Mouse (Mus musculus) thymus, adult 2 months (tissue): ENCODE data around the gene Plk2.
"Not testable (repeated sequence)": the region's sequence is repeated elsewhere in the genome, so short reads cannot be mapped to it uniquely, and the experiment has no call there.

ENCODE experiments used
- CTCF ChIP-seq: fragments of 200-500 bp; IDR thresholded peaks from 2 replicates; pipeline ENCODE4 v1.5.1; 2012; ENCODE audit warnings: mild to moderate bottlenecking, control low read depth, low read length, moderate library complexity, borderline replicate concordance; ENCODE audit not compliant: control insufficient read depth, poor library complexity, insufficient read depth; ENCODE audit errors: extremely low read depth
- POLR2A ChIP-seq: fragments of 200-500 bp; IDR thresholded peaks from 2 replicates; pipeline ENCODE4 v1.6.1; 2012; ENCODE audit warnings: mild to moderate bottlenecking, low read length, control low read depth, moderate library complexity; ENCODE audit not compliant: control insufficient read depth, poor library complexity, insufficient read depth; ENCODE audit errors: extremely low read depth

GRCm38 (mm10) chr13:110368556-110369040 lies 26.2 kb upstream of the Plk2 start:
- TF ChIP-seq POLR2A, CTCF: not testable (repeated sequence)
